Mouse (Mus musculus) regulatory T cell (primary cell): ENCODE measurements around the gene Rnf215.
"Not testable (repeated sequence)": the region's sequence is repeated elsewhere in the genome, so short reads cannot be mapped to it uniquely, and the experiment has no call there.

Source experiments
- in situ Hi-C: fragments of 300-600 bp; cut with MboI, MseI; formaldehyde crosslinking; loops from one replicate; pipeline ENCODE4 v1.15.1; 2025; ENCODE audit warnings: high pct_unique_total_duplicates

Gene Rnf215

GRCm38 (mm10) chr11:4146381-4146780 is 11.4 kb downstream of the Rnf215 start:
- in situ Hi-C loops, result no loop called here

- in situ Hi-C loops, result no loop called here
These were observed 12.1 kb downstream of the Rnf215 start for GRCm38 (mm10) chr11:4147098-4147497.

DNA sequence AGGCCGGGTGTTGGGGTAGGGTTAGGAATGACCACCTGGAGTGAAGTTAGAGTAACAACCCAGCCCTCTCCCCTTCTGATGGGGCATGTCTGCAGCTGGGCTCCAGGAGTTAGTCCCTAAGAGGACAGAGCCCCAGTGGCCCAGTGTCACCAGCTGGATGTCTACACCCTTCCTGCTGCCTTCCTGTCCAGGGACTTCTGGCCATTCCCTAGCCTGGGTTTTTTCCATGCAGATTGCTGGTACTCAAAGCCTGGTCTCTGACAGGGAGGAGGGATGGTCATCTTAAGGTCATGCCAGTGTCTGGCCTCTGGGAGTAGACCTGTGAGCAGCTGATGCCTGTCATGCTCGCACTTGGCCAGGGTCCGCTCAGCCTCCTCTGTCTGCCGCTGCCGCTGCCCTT is 13.1 kb downstream of the Rnf215 start:
- in situ Hi-C loops, result no loop called here

DNA sequence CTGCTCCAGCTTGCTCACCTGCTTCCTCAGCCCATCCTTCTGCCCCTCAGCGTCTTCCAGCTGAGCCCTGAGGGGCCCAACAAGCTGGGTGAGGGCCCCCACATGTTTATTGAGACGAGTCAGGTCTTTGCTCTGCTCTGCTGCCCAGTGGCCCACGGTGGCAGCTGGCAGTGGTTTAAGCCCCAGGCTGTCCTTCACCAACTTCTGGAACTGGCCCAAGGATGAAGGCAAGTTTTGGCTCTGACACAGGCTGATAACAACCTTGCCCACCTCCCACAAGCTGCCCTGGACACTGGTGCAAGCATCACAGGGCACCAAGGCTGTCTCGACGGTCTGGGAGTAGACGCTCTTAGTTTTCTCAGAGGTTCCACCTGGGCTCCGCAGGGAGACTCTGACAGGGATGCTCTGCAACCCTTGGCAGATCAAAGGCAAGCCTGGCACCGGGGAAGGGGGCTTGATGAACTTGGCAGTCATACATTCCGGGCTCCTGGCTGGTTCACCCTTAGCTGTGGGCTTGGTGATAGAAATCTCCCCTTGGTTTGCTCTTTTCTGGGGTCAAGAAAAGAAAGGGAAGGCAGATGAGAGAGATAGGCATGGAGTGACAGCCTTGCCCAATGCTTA is 13.6 kb downstream of the Rnf215 start:
- in situ Hi-C loops, result no loop called here

DNA sequence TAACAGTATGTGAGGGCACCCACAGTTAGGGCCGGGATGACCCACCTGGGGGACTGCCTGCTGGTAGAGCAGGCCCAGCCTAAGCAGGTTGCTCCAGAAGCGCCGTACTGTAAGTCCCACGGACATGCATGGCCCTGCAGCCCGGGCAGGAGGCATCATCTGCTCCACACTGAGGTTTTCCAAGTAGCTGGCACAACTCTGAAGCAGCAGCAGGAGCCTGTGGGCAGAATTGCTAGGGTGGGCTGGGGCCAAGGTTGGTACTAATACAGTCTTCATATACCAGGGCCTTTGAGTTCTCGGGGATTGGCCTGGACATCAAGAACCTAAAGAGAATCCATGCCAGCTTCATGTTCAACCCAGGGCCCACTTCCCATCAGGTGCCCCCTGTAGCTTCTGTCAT is 14.9 kb downstream of the Rnf215 start:
- in situ Hi-C loops, result no loop called here

GRCm38 (mm10) chr11:4153694-4154093 is 18.7 kb downstream of the Rnf215 start:
- in situ Hi-C loops, result no loop called here

DNA sequence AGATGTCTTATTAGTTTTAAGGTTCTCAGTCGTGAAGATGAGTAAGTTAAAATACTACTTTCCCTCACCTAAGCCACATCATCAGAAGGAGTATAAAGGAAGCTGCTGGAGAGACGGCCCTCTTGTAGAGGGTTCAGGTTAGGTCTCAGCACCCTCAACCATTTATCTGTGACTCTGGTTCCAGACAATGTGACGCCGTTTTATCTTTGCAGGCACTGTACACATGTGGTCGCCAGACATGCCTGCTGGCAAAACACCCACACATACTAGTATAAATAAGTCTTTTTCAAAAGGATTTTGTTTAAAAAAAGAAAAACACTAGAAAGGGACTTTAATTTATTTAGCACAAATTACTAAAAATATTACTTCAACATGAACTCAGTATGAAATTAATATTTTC is 20.6 kb downstream of the Rnf215 start:
- in situ Hi-C loops, result no loop called here

- in situ Hi-C loops, result no loop called here
These were observed 23.7 kb downstream of the Rnf215 start for GRCm38 (mm10) chr11:4158676-4159075.

GRCm38 (mm10) chr11:4159808-4160708 is 25.1 kb downstream of the Rnf215 start, which contains the start of the genes Ccdc157 and Sf3a1:
Ccdc157 (minus strand) TSS chr11:4160293.
Sf3a1 (plus strand) TSS chr11:4160350.
- in situ Hi-C loops, result no loop called here

DNA sequence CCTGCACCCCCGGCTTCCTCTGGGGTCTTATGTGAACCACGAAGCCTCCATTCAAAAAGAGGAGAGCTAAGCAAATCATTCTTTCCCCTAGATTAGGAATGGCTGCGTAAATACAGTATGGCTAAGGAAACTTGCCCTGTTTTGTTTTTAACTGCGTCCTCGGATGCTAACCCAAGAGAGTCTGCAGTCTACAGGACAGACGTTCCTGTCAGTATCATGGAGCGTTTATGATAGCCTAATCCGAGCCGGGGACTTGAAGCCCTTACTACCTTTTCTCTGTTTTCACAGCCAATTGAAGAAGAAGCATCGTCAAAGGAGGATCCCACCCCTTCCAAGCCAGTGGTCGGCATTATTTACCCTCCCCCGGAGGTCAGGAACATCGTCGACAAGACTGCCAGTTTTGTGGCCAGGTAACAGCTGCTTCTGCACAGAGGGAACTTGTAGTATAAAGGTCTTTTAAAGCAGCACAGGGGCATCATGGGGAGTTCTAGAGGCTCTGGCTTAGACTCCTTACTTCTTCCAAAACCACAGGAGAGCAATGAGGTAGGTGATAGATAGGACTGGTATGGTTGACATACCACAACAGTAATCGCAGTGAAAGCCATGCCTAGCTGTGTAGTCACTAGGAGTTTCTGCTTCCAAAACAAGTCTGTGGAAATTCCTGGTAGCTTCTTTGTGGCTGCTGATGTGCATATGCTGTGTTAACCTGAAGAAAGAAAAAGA is 25.9 kb downstream of the Rnf215 start:
- in situ Hi-C loops, result no loop called here

DNA sequence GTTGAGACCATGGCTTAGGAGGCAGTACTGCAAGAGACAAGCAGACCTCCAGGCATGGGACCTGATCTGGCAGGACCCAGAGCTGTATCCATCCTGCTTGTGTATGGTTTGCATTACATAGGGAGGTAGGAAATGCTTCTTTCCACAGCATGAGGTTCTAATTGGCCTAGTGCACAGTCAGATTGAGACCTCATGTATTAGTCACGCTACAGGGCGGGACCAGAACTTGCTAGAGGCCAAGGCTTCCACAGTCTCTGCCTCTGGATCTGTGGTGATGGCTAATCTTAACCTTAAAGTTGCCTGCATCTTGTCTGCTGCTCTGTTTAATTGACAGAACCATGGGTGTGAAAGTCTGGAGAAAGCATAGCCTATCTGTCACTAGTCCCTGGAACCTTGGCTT is 29.7 kb downstream of the Rnf215 start:
- in situ Hi-C loops, result no loop called here

- in situ Hi-C loops, result no loop called here
These were observed 31.6 kb downstream of the Rnf215 start for GRCm38 (mm10) chr11:4166467-4167090.

- in situ Hi-C loops, result loop anchor here (5.0 kb wide), 1 partner anchor 38 kb away; no protein-coding TSS in a partner anchor
These were observed 39.6 kb downstream of the Rnf215 start for GRCm38 (mm10) chr11:4174586-4174985.

DNA sequence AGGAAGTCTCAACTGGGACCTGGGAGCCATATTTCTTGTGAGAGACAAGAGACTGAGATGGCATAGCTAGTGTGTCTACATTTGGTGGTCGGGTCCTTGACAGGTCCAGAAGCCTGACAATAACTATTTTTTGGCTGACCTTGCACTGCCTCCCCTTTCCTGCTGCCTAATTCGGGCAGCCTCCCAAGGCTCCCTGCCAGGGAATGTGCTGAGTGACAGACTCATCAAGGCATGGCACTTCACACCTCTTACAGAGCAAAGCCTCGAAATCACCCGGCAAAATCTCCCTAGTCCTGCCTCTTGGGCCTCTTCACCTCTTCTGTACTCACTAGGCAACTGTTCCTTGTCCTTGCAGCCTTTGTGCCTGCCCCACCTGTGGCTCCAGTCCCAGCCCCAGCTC is 42.7 kb downstream of the Rnf215 start:
- in situ Hi-C loops, result no loop called here

GRCm38 (mm10) chr11:4182061-4182460 is 47.1 kb downstream of the Rnf215 start:
- in situ Hi-C loops, result no loop called here

GRCm38 (mm10) chr11:4183511-4183910 is 48.5 kb downstream of the Rnf215 start:
- in situ Hi-C loops, result no loop called here

DNA sequence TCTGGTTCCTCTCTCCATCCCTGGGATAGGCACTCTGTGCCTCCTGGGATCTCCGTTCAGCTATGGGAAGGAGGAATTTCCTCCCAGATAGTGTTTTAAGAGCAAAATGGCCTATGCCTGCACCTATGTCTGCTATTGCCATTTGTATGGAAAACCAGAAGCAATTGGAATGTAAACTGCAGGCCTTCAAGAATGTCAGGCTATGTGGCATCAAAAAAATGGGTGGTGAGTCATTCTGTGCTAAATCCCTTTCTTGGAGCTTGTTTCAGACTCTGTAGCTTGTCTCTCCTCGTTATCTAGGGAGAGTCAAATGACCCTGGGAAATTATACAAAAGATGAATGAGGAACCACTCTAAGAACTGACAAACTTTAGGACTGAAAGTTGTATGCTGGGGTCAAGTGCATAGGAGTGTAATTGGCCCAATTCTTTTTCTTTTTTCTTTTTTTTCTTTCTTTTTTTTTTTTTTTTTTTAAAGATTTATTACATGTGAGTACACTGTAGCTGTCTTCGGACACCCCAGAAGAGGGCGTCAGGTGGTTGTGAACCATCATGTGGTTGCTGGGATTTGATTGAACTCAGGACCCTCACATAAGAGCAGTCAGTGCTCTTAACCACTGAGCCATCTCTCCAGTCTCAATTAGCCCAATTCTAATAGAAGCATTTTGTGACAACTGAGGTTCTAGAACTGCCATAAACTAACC is 49.4 kb downstream of the Rnf215 start:
- in situ Hi-C loops, result no loop called here

DNA sequence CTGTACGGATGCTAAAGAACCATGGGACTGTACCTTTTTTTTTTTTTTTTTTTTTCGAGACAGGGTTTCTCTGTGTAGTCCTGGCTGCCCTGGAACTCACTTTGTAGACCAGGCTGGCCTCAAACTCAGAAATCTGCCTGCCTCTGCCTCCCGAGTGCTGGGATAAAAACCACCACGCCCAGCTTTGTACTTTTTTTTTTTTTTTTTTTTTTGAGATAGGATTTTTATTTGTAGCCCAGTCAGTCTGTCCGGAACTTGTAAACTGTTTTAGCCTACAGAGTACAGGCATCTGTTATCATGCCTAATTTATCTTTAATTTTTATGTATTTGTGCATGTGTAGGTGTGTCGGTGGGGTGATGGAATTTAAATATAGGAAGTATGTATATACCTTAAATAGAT is 50.5 kb downstream of the Rnf215 start:
- in situ Hi-C loops, result not testable (repeated sequence)

DNA sequence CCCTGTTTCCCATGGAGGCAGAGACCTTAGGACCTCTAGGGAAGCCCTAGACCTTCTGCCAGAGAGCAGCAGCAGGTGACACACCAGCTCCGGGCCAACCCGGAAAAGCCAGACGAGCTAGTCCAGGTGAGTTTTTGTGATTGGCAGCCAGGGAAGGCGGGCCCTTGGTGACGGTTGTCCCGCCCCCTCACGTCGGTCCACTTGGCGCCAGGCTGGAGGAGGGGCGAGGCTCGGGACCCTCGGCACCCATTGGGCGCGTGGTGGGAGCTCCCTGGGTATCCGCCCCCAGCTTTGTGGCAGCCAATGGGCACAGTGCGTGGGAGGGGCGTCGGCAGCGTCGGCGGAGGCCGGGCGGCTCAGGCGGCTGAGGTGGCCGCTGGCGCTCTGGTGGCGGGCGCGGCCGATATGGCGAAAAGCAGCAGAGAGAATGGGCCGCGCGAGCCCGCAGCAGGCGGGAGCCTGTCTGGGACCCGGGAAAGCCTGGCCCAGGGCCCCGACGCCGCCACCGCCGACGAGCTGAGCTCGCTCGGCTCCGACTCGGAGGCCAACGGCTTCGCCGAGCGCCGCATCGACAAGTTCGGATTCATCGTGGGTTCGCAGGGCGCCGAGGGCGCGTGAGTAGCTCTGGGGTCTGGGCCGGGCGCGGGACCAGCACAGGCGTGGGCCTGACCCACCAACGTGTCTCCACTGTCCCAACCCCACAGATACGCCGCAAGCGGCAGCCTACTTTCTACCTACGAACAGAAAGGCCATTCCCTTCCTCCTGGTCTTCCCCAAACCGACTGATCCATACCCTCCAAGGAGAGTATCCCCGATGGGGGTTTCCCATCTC is 51.7 kb downstream of the Rnf215 start, which contains the start of gene Tbc1d10a:
Gene Tbc1d10a, plus strand, starts transcription at position 304 of the 832 bp plus-strand sequence.
- in situ Hi-C loops, result no loop called here

DNA sequence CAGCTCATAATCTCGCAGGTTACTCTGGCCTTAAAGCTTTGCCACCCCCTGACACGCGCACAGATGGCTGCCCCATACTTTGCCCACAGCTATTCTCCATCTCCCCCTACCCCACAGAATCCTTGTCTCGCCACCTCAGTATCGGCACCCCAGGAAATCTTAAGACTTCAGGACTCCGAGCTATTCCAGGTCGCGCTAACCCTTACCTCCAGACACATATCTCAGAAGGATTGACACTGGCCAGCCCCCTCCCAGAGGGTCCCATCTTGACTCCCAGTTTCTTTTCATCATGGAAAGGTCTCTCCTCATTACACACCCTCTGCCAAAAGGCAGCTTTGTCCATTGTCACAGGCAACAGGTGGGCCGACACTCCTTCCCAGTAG is 52.3 kb downstream of the Rnf215 start:
- in situ Hi-C loops, result no loop called here
